ENCODE assay signal across 9 mouse cellular contexts in the genomic region with DNA sequence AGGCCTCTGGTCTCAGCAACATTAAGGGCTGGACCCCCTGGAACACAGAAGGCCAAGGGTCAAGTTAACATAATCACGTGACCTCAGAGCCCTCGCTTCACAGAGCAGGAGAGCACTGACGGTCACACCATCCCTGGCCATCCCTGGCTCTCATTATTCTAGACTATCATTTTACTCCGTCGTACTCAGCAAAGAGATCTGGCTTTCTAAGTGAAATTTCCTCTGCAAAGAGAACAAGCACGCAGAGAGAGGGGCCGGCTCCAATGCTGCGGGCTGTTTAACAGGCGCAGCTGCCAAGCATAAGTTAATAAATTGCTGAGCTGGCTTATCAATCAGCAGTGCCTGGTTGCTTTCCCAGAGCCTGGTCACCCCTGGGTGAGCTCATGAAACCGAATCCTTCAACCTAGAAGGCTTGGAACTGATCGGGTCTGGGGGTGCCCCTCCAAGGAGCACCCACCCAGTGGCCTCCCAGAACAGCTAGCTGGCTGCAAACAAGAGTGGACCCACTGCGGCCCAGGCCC.
DNase-seq lines count a peak whose midpoint lies in the region.
"Had no signal": no experiment of that assay in that cellular context is flagged by ENCODE, and none has a peak within 500 bp of the region (broad histone marks: within the 10 kb centered on the region; RNA-seq: fewer than 3 reads in every experiment).

No protein-coding gene starts in this region.

- DNase-seq in cerebellum, adult 11 months: peak; percentile 22
- DNase-seq in cerebellum, postnatal 14 days: no peak
- peak; percentile 21 for DNase-seq in urinary bladder, postnatal 14 days (ENCODE audit: low spot score)
- no peak for DNase-seq in urinary bladder, adult 18-20 months (ENCODE audit: low spot score in 2 of 2)
- peak; percentile 45 to 46 for DNase-seq in kidney, postnatal 25 days
- DNase-seq in spleen, postnatal 10 days (ENCODE audit: low spot score in 2 of 2): no peak
- no peak for DNase-seq in spleen, postnatal 14 days (ENCODE audit: low spot score in 2 of 2)
- no peak for DNase-seq in urinary bladder, postnatal 25 days (ENCODE audit: low spot score)
- DNase-seq: lung, postnatal 4 days had no signal

Comparison
In these comparisons a context has a peak if more than half of its experiments do, and no peak if none do; other contexts are left out.
1. DNase-seq: peak in cerebellum, adult 11 months (single experiment), urinary bladder, postnatal 14 days (single experiment) and kidney, postnatal 25 days (2 of 2); none in cerebellum, postnatal 14 days (0 of 2), urinary bladder, adult 18-20 months (0 of 2), spleen, postnatal 10 days (0 of 2), spleen, postnatal 14 days (0 of 2) and urinary bladder, postnatal 25 days (single experiment).